Mouse (Mus musculus): ENCODE data around the gene Katnal1.

- TF ChIP-seq CTCF (IDR thresholded peaks at IDR 0.05; ENCODE audit: low read depth) (no peak), EP300 (IDR thresholded peaks at IDR 0.05; ENCODE audit: low read depth) (no peak)
These were observed 103.4 kb downstream of the Katnal1 start for GRCm38 (mm10) chr5:148825732-148826131.
